ENCODE assay signal across 21 mouse cellular contexts in genomic region chr5:66505071-66505470, GRCm38 (mm10).
A peak's percentile ranks its signal among the peaks of the same experiment; 100 is the strongest.
DNase-seq lines count a peak whose midpoint lies in the region; ATAC-seq and TF ChIP-seq lines count a peak whose summit lies in the region.
"Had no signal": no experiment of that assay in that cellular context is flagged by ENCODE, and none has a peak within 500 bp of the region (broad histone marks: within the 10 kb centered on the region; RNA-seq: fewer than 3 reads in every experiment).

No protein-coding gene starts in this region.

- no peak for TF ChIP-seq CTCF in hindbrain, postnatal 0 days (IDR thresholded peaks at IDR 0.05; ENCODE audit: low read depth)

- H3K9me3 ChIP-seq in embryonic facial prominence, embryonic 12.5 days = no peaks in the 10 kb centered on the region
- no peaks in the 10 kb centered on the region for H3K9me3 ChIP-seq in embryonic facial prominence, embryonic 10.5 days
- H3K9me3 ChIP-seq in hindbrain, embryonic 16.5 days (ENCODE audit: control insufficient read depth, low read length) = no peaks in the 10 kb centered on the region
- H3K9me3 ChIP-seq in hindbrain, postnatal 0 days (ENCODE audit: low read length) = no peaks in the 10 kb centered on the region
- H3K9me3 ChIP-seq in midbrain, embryonic 13.5 days = no peaks in the 10 kb centered on the region
- no peaks in the 10 kb centered on the region for H3K9me3 ChIP-seq in midbrain, embryonic 14.5 days (ENCODE audit: control insufficient read depth, low read length)
- no peaks in the 10 kb centered on the region for H3K9me3 ChIP-seq in neural tube, embryonic 15.5 days (replicated peaks)
- H3K9me3 ChIP-seq: embryonic facial prominence, embryonic 13.5 days; forebrain, embryonic 13.5 days; hindbrain, embryonic 10.5 days had no signal

- no peak for DNase-seq in embryonic facial prominence, embryonic 10.5 days (ENCODE audit: low spot score)
- no peak for DNase-seq in hindbrain, postnatal 0 days (ENCODE audit: low spot score)
- no peak for DNase-seq in midbrain, embryonic 14.5 days
- DNase-seq: adrenal gland, adult 8-10 months; B cell, adult 2 months; cerebellum, adult 11 months; cerebellum, adult 8-10 months; cerebellum, postnatal 14 days; embryo, embryonic 11 days; forebrain, postnatal 0 days; gastrocnemius, postnatal 14 days; heart, postnatal 10 days had no signal

- 89% methylated on average over 1 of the region's 1 CpGs for WGBS in embryonic facial prominence, embryonic 12.5 days
- 80% methylated on average over 1 of the region's 1 CpGs for WGBS in embryonic facial prominence, embryonic 10.5 days
- 67% methylated on average over 1 of the region's 1 CpGs for WGBS in hindbrain, embryonic 16.5 days
- 79% methylated on average over 1 of the region's 1 CpGs for WGBS in hindbrain, postnatal 0 days
- 78% methylated on average over 1 of the region's 1 CpGs for WGBS in midbrain, embryonic 13.5 days
- WGBS in midbrain, embryonic 14.5 days = 65% methylated on average over 1 of the region's 1 CpGs
- 78% methylated on average over 1 of the region's 1 CpGs for WGBS in neural tube, embryonic 15.5 days

- H3K27me3 ChIP-seq in embryonic facial prominence, embryonic 12.5 days = no peaks in the 10 kb centered on the region
- H3K27me3 ChIP-seq in embryonic facial prominence, embryonic 10.5 days (replicated peaks; ENCODE audit: low read depth, poor library complexity, severe bottlenecking) = no peaks in the 10 kb centered on the region
- H3K27me3 ChIP-seq in hindbrain, embryonic 16.5 days (replicated peaks; ENCODE audit: control insufficient read depth, insufficient read depth, low read length) = no peaks in the 10 kb centered on the region
- no peaks in the 10 kb centered on the region for H3K27me3 ChIP-seq in hindbrain, postnatal 0 days (ENCODE audit: insufficient read depth, low read length)
- no peaks in the 10 kb centered on the region for H3K27me3 ChIP-seq in midbrain, embryonic 13.5 days
- no peaks in the 10 kb centered on the region for H3K27me3 ChIP-seq in midbrain, embryonic 14.5 days (ENCODE audit: control insufficient read depth, insufficient read depth, low read length)
- no peaks in the 10 kb centered on the region for H3K27me3 ChIP-seq in neural tube, embryonic 15.5 days (replicated peaks)
- H3K27me3 ChIP-seq: embryonic facial prominence, embryonic 13.5 days; forebrain, embryonic 13.5 days had no signal

- no peaks in the 10 kb centered on the region for H3K36me3 ChIP-seq in embryonic facial prominence, embryonic 12.5 days
- no peaks in the 10 kb centered on the region for H3K36me3 ChIP-seq in embryonic facial prominence, embryonic 10.5 days (replicated peaks)
- no peaks in the 10 kb centered on the region for H3K36me3 ChIP-seq in hindbrain, embryonic 16.5 days (ENCODE audit: control insufficient read depth, insufficient read depth, low read length)
- no peaks in the 10 kb centered on the region for H3K36me3 ChIP-seq in hindbrain, postnatal 0 days (ENCODE audit: insufficient read depth, low read length)
- no peaks in the 10 kb centered on the region for H3K36me3 ChIP-seq in midbrain, embryonic 13.5 days
- no peaks in the 10 kb centered on the region for H3K36me3 ChIP-seq in midbrain, embryonic 14.5 days (ENCODE audit: control insufficient read depth, insufficient read depth, low read length)
- no peaks in the 10 kb centered on the region for H3K36me3 ChIP-seq in neural tube, embryonic 15.5 days
- H3K36me3 ChIP-seq: embryonic facial prominence, embryonic 13.5 days; G1E; hindbrain, embryonic 10.5 days had no signal

- no peak overlapping the region for H3K9ac ChIP-seq in embryonic facial prominence, embryonic 12.5 days
- H3K9ac ChIP-seq in hindbrain, embryonic 16.5 days (ENCODE audit: low read depth, low read length) = no peak overlapping the region
- H3K9ac ChIP-seq in hindbrain, postnatal 0 days (replicated peaks; ENCODE audit: low read length) = no peak overlapping the region
- H3K9ac ChIP-seq in midbrain, embryonic 13.5 days (replicated peaks) = no peak overlapping the region
- H3K9ac ChIP-seq in midbrain, embryonic 14.5 days (replicated peaks; ENCODE audit: low read length) = no peak overlapping the region
- no peak overlapping the region for H3K9ac ChIP-seq in neural tube, embryonic 15.5 days (replicated peaks)
- H3K9ac ChIP-seq: embryonic facial prominence, embryonic 13.5 days; forebrain, embryonic 13.5 days; forebrain, postnatal 0 days had no signal

- no peak overlapping the region for H3K4me2 ChIP-seq in embryonic facial prominence, embryonic 12.5 days (replicated peaks)
- H3K4me2 ChIP-seq in hindbrain, embryonic 16.5 days (ENCODE audit: low read length) = no peak overlapping the region
- H3K4me2 ChIP-seq in hindbrain, postnatal 0 days (ENCODE audit: low read depth, low read length) = no peak overlapping the region
- H3K4me2 ChIP-seq in midbrain, embryonic 13.5 days (replicated peaks) = no peak overlapping the region
- no peak overlapping the region for H3K4me2 ChIP-seq in midbrain, embryonic 14.5 days (ENCODE audit: low read length)
- no peak overlapping the region for H3K4me2 ChIP-seq in neural tube, embryonic 15.5 days
- H3K4me2 ChIP-seq: embryonic facial prominence, embryonic 13.5 days; forebrain, embryonic 13.5 days had no signal

- ATAC-seq in embryonic facial prominence, embryonic 12.5 days (ENCODE audit: insufficient number of reproducible peaks, insufficient read depth, low FRiP score, low TSS enrichment) = peak; percentile 28; the same call in 1 of the 2 replicates
- 0 out of 2 replicates have a peak, but pooled peaks have one; percentile 29 for ATAC-seq in hindbrain, embryonic 16.5 days
- ATAC-seq in hindbrain, postnatal 0 days = no peak
- peak; percentile 48; the same call in 1 of the 2 replicates for ATAC-seq in midbrain, embryonic 13.5 days
- no peak for ATAC-seq in midbrain, embryonic 14.5 days (ENCODE audit: low FRiP score, low TSS enrichment)
- ATAC-seq in neural tube, embryonic 15.5 days (ENCODE audit: low FRiP score) = peak; percentile 33; the same call in 1 of the 2 replicates
- ATAC-seq: CD4-positive, CD25-positive, alpha-beta regulatory T cell, adult 4 months; forebrain, embryonic 13.5 days; forebrain, postnatal 0 days had no signal

- no peak overlapping the region for H3K27ac ChIP-seq in embryonic facial prominence, embryonic 12.5 days
- H3K27ac ChIP-seq in embryonic facial prominence, embryonic 10.5 days (replicated peaks) = no peak overlapping the region
- no peak overlapping the region for H3K27ac ChIP-seq in hindbrain, embryonic 16.5 days (ENCODE audit: low read depth, low read length)
- H3K27ac ChIP-seq in hindbrain, postnatal 0 days = no peak overlapping the region
- no peak overlapping the region for H3K27ac ChIP-seq in midbrain, embryonic 13.5 days
- H3K27ac ChIP-seq in midbrain, embryonic 14.5 days (replicated peaks; ENCODE audit: low read depth, low read length) = no peak overlapping the region
- H3K27ac ChIP-seq in neural tube, embryonic 15.5 days (replicated peaks) = no peak overlapping the region
- H3K27ac ChIP-seq: embryonic facial prominence, embryonic 13.5 days; forebrain, embryonic 13.5 days had no signal

- H3K4me3 ChIP-seq in embryonic facial prominence, embryonic 12.5 days = no peak overlapping the region
- no peak overlapping the region for H3K4me3 ChIP-seq in embryonic facial prominence, embryonic 10.5 days
- no peak overlapping the region for H3K4me3 ChIP-seq in hindbrain, embryonic 16.5 days (ENCODE audit: low read length)
- H3K4me3 ChIP-seq in hindbrain, postnatal 0 days (ENCODE audit: low read length) = no peak overlapping the region
- H3K4me3 ChIP-seq in midbrain, embryonic 13.5 days (replicated peaks) = no peak overlapping the region
- H3K4me3 ChIP-seq in midbrain, embryonic 14.5 days (replicated peaks; ENCODE audit: low read depth, low read length) = no peak overlapping the region
- H3K4me3 ChIP-seq in neural tube, embryonic 15.5 days (replicated peaks) = no peak overlapping the region
- H3K4me3 ChIP-seq: embryonic facial prominence, embryonic 13.5 days; forebrain, embryonic 13.5 days; hindbrain, embryonic 10.5 days had no signal

- peaks cover 21% of the 10 kb centered on the region for H3K4me1 ChIP-seq in embryonic facial prominence, embryonic 12.5 days
- H3K4me1 ChIP-seq in embryonic facial prominence, embryonic 10.5 days = peaks cover 16% of the 10 kb centered on the region
- H3K4me1 ChIP-seq in hindbrain, embryonic 16.5 days (ENCODE audit: control insufficient read depth, insufficient read depth, low read depth, low read length) = peaks cover 2% of the 10 kb centered on the region
- no peaks in the 10 kb centered on the region for H3K4me1 ChIP-seq in hindbrain, postnatal 0 days (ENCODE audit: insufficient read depth, low read length)
- peaks cover 22% of the 10 kb centered on the region for H3K4me1 ChIP-seq in midbrain, embryonic 13.5 days (replicated peaks)
- peaks cover 7% of the 10 kb centered on the region; the same call in 1 of the 2 replicates for H3K4me1 ChIP-seq in midbrain, embryonic 14.5 days (ENCODE audit: control insufficient read depth, insufficient read depth, low read length)
- peaks cover 13% of the 10 kb centered on the region for H3K4me1 ChIP-seq in neural tube, embryonic 15.5 days
- H3K4me1 ChIP-seq: forebrain, embryonic 13.5 days had no signal

Comparison
In these comparisons a context has a peak if more than half of its experiments do, and no peak if none do; other contexts are left out.
1. ATAC-seq: peak in embryonic facial prominence, embryonic 12.5 days (single experiment), hindbrain, embryonic 16.5 days (single experiment), midbrain, embryonic 13.5 days (single experiment) and neural tube, embryonic 15.5 days (single experiment); none in hindbrain, postnatal 0 days (single experiment) and midbrain, embryonic 14.5 days (single experiment).